Mouse (Mus musculus): ENCODE data around the gene Ankrd45. TPM values are rescaled to one million over a fixed set of nuclear protein-coding genes. Genes with fewer than 3 reads are reported as not detected.
"Not testable (repeated sequence)": the region's sequence is repeated elsewhere in the genome, so short reads cannot be mapped to it uniquely, and the experiment has no call there.

Ankrd45 gene
- polyA plus RNA-seq, 1 experiment, result 0.05 TPM

DNA sequence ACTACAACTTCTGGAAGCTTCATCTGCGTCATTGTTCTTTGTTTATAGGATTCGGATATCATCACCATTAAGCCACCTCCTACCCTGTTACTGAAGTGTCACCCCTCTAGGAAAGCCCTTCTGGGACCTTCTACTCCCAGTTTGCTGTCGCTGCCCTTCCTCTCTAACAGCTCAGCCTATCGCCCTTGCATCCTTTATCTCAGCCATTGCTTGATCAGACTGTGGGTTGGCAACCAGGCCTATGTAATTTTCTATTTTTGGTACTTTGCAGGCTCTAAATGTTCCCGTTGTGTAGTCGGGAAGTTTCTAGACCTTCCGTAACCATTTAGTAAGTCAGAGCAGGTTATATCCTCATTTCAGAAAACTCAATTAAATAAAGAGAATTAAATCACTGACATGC lies 725 bp downstream of the Ankrd45 start:
- no peak for TF ChIP-seq MYOG (IDR thresholded peaks at IDR 0.05; ENCODE audit: control insufficient read depth, extremely low read depth, insufficient read length)
- no peak for TF ChIP-seq CEBPB (IDR thresholded peaks at IDR 0.05; ENCODE audit: low read depth)
- no peak for TF ChIP-seq FOSL1 (IDR thresholded peaks at IDR 0.05; ENCODE audit: insufficient read depth, low read length, poor library complexity, severe bottlenecking)
- no peak for TF ChIP-seq USF1 (IDR thresholded peaks at IDR 0.05; ENCODE audit: low read depth)
- no peak for TF ChIP-seq MAX (IDR thresholded peaks at IDR 0.05)
- TF ChIP-seq CTCF (IDR thresholded peaks at IDR 0.05; ENCODE audit: control insufficient read depth, insufficient read depth, insufficient read length), result no peak
- no peak for TF ChIP-seq MYOD1 (IDR thresholded peaks at IDR 0.05; ENCODE audit: control insufficient read depth, insufficient read length, low read depth)
- no peaks in the 10 kb centered on the region for H3K79me3 ChIP-seq (ENCODE audit: low read depth)
- no peak overlapping the region for H3K4me3 ChIP-seq (ENCODE audit: insufficient read depth, poor library complexity, severe bottlenecking)
- no peaks in the 10 kb centered on the region for H3K79me2 ChIP-seq (ENCODE audit: control insufficient read depth, insufficient read depth)
- H3ac ChIP-seq (ENCODE audit: control insufficient read depth, insufficient read length, low read depth), result no peak overlapping the region
- no peaks in the 10 kb centered on the region for H3K27me3 ChIP-seq (ENCODE audit: control insufficient read depth, insufficient read depth, insufficient read length)
- H3K36me3 ChIP-seq (ENCODE audit: control insufficient read depth, insufficient read depth), result no peaks in the 10 kb centered on the region

DNA sequence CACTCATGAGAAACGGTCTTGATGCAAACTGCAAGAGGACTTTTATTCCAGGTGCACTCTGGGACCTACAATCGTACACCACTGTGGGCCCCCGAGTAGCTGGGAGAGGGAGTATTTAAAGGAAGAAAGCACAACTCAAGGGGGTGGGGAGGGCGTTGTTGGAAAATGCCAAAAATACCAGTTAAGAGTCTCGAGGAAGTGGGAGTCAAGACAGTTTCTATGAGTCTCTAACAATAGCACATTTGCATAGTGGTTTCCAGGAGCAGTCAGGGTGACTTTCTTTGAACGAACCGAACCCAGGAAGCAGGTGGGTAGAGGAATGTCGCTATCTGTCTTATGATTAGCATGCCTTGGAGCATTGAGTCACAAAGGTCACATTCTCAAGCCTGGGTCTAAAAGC lies 3.1 kb downstream of the Ankrd45 start:
- not testable (repeated sequence) for H3K79me3 ChIP-seq (ENCODE audit: low read depth); H3K27me3 ChIP-seq (ENCODE audit: control insufficient read depth, insufficient read depth, insufficient read length); H3K4me3 ChIP-seq (ENCODE audit: insufficient read depth, poor library complexity, severe bottlenecking); H3K36me3 ChIP-seq (ENCODE audit: control insufficient read depth, insufficient read depth); H3ac ChIP-seq (ENCODE audit: control insufficient read depth, insufficient read length, low read depth); H3K79me2 ChIP-seq (ENCODE audit: control insufficient read depth, insufficient read depth)

DNA sequence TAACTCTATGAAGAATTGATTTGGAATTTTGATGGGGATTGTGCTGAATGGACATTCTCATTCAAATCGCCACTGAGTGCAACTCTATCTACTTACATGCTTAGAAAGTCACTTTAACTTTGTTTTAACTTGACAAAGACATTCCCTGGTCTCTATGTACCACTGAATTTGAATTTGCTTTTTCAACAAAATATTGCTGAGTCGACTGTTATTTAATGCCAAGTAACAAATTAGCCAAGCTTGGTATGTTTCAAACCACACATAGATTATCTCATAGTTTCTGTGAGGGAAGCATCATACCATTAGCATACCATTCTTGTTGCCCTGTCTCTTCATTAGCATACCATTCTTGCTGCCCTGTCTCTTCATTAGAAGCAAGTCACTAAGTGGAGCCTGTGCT lies 5.4 kb downstream of the Ankrd45 start:
- Histone ChIP-seq H3K79me2 (ENCODE audit: control insufficient read depth, insufficient read depth) (no peaks in the 10 kb centered on the region), H3K27me3 (ENCODE audit: control insufficient read depth, insufficient read depth, insufficient read length) (no peaks in the 10 kb centered on the region), H3K4me3 (ENCODE audit: insufficient read depth, poor library complexity, severe bottlenecking) (no peak overlapping the region), H3K79me3 (ENCODE audit: low read depth) (no peaks in the 10 kb centered on the region), H3ac (ENCODE audit: control insufficient read depth, insufficient read length, low read depth) (no peak overlapping the region), H3K36me3 (ENCODE audit: control insufficient read depth, insufficient read depth) (no peaks in the 10 kb centered on the region)
- TF ChIP-seq MYOG (IDR thresholded peaks at IDR 0.05; ENCODE audit: control insufficient read depth, extremely low read depth, insufficient read length), result no peak
- no peak for TF ChIP-seq MAX (IDR thresholded peaks at IDR 0.05)
- no peak for TF ChIP-seq FOSL1 (IDR thresholded peaks at IDR 0.05; ENCODE audit: insufficient read depth, low read length, poor library complexity, severe bottlenecking)
- TF ChIP-seq USF1 (IDR thresholded peaks at IDR 0.05; ENCODE audit: low read depth), result no peak
- TF ChIP-seq MYOD1 (IDR thresholded peaks at IDR 0.05; ENCODE audit: control insufficient read depth, insufficient read length, low read depth), result no peak
- TF ChIP-seq CEBPB (IDR thresholded peaks at IDR 0.05; ENCODE audit: low read depth), result no peak
- TF ChIP-seq CTCF (IDR thresholded peaks at IDR 0.05; ENCODE audit: control insufficient read depth, insufficient read depth, insufficient read length), result no peak

DNA sequence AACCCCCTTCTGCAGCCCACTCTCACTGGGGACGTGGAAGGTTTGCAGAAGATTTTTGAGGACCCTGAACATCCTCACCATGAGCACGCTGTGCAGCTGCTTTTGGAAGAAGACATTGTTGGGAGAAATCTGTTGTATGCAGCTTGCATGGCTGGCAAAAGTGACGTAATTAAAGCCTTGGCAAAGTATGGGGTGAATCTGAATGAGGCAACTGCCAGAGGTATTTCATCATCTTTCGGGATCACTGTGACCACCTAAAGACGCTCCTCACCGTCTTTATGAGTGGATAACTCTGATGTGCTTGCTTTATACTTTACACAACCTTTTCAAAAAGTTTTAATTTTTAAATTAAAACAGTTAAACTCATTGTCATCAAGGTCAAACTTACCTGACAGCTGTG lies 8.6 kb downstream of the Ankrd45 start:
- H3K4me3 ChIP-seq (ENCODE audit: insufficient read depth, poor library complexity, severe bottlenecking), result no peak overlapping the region
- H3K36me3 ChIP-seq (ENCODE audit: control insufficient read depth, insufficient read depth), result no peaks in the 10 kb centered on the region
- no peaks in the 10 kb centered on the region for H3K27me3 ChIP-seq (ENCODE audit: control insufficient read depth, insufficient read depth, insufficient read length)
- no peaks in the 10 kb centered on the region for H3K79me2 ChIP-seq (ENCODE audit: control insufficient read depth, insufficient read depth)
- H3K79me3 ChIP-seq (ENCODE audit: low read depth), result no peaks in the 10 kb centered on the region
- TF ChIP-seq CEBPB (IDR thresholded peaks at IDR 0.05; ENCODE audit: low read depth) (peak; percentile 13), MYOD1 (IDR thresholded peaks at IDR 0.05; ENCODE audit: control insufficient read depth, insufficient read length, low read depth) (no peak)
- no peak overlapping the region for H3ac ChIP-seq (ENCODE audit: control insufficient read depth, insufficient read length, low read depth)

DNA sequence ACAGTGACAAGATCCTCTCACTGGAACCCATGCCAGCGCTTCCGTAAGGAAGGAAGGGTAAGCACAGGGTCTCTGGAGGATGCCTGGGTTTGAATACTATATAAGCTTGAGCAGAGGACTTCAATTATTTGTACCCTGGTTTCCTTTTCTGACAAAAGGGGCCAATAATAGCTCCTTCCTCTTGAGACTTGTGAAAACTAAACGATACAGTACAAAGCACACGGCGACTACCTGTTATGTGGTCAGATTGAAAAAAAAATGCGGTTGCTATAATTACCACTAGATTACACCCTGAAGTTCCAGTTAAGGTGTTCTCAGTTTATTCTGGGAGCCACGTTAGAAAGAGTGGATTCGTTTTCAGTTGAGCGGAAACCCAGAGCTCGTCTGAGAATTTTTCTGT lies 14.1 kb downstream of the Ankrd45 start:
- no peak overlapping the region for H3ac ChIP-seq (ENCODE audit: control insufficient read depth, insufficient read length, low read depth)
- no peak overlapping the region for H3K4me3 ChIP-seq (ENCODE audit: insufficient read depth, poor library complexity, severe bottlenecking)
- H3K36me3 ChIP-seq (ENCODE audit: control insufficient read depth, insufficient read depth), result no peaks in the 10 kb centered on the region
- TF ChIP-seq FOSL1 (IDR thresholded peaks at IDR 0.05; ENCODE audit: insufficient read depth, low read length, poor library complexity, severe bottlenecking), result no peak
- no peak for TF ChIP-seq USF1 (IDR thresholded peaks at IDR 0.05; ENCODE audit: low read depth)
- TF ChIP-seq CTCF (IDR thresholded peaks at IDR 0.05; ENCODE audit: control insufficient read depth, insufficient read depth, insufficient read length), result no peak
- TF ChIP-seq MAX (IDR thresholded peaks at IDR 0.05), result no peak
- no peak for TF ChIP-seq CEBPB (IDR thresholded peaks at IDR 0.05; ENCODE audit: low read depth)
- TF ChIP-seq MYOD1 (IDR thresholded peaks at IDR 0.05; ENCODE audit: control insufficient read depth, insufficient read length, low read depth), result no peak
- TF ChIP-seq MYOG (IDR thresholded peaks at IDR 0.05; ENCODE audit: control insufficient read depth, extremely low read depth, insufficient read length), result no peak
- no peaks in the 10 kb centered on the region for H3K79me3 ChIP-seq (ENCODE audit: low read depth)
- no peaks in the 10 kb centered on the region for H3K27me3 ChIP-seq (ENCODE audit: control insufficient read depth, insufficient read depth, insufficient read length)
- no peaks in the 10 kb centered on the region for H3K79me2 ChIP-seq (ENCODE audit: control insufficient read depth, insufficient read depth)

DNA sequence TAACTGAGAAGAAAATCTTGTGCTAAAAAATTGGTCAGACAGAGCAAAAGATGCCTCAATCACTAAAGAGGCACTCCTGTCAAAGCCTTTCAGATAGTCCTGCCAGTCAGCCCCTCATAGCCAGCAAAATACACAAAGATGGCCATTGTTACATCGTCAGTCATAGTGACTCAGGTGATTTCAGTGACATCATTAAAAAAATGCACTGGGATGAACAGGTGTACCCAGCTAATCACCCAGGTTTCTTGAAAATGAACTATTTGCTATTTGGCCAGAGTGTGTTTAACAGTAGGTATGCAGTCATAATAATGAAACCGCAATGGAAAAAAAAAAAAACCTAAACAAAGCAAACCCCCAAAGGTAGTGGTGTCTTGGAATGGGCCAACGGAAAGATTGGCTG lies 16.7 kb downstream of the Ankrd45 start, which contains the start of gene Tex50:
TSS of gene Tex50 (minus strand) at position 101 of the 400 bp plus-strand sequence.
- Histone ChIP-seq H3K27me3 (ENCODE audit: control insufficient read depth, insufficient read depth, insufficient read length) (no peaks in the 10 kb centered on the region), H3K79me2 (ENCODE audit: control insufficient read depth, insufficient read depth) (no peaks in the 10 kb centered on the region), H3K36me3 (ENCODE audit: control insufficient read depth, insufficient read depth) (no peaks in the 10 kb centered on the region), H3K4me3 (ENCODE audit: insufficient read depth, poor library complexity, severe bottlenecking) (no peak within 1 kb of the TSS), H3ac (ENCODE audit: control insufficient read depth, insufficient read length, low read depth) (no peak within 1 kb of the TSS), H3K79me3 (ENCODE audit: low read depth) (no peaks in the 10 kb centered on the region)
- TF ChIP-seq USF1 (IDR thresholded peaks at IDR 0.05; ENCODE audit: low read depth) (no peak), MYOG (IDR thresholded peaks at IDR 0.05; ENCODE audit: control insufficient read depth, extremely low read depth, insufficient read length) (no peak), FOSL1 (IDR thresholded peaks at IDR 0.05; ENCODE audit: insufficient read depth, low read length, poor library complexity, severe bottlenecking) (no peak), CEBPB (IDR thresholded peaks at IDR 0.05; ENCODE audit: low read depth) (no peak), MAX (IDR thresholded peaks at IDR 0.05) (no peak), MYOD1 (IDR thresholded peaks at IDR 0.05; ENCODE audit: control insufficient read depth, insufficient read length, low read depth) (no peak), CTCF (IDR thresholded peaks at IDR 0.05; ENCODE audit: control insufficient read depth, insufficient read depth, insufficient read length) (no peak)

Data from C2C12 (cell line).